Mouse (Mus musculus): ENCODE results near the gene Cyp2g1.
"Not testable (repeated sequence)": the region's sequence is repeated elsewhere in the genome, so short reads cannot be mapped to it uniquely, and the experiment has no call there.

The Cyp2g1 gene

DNA sequence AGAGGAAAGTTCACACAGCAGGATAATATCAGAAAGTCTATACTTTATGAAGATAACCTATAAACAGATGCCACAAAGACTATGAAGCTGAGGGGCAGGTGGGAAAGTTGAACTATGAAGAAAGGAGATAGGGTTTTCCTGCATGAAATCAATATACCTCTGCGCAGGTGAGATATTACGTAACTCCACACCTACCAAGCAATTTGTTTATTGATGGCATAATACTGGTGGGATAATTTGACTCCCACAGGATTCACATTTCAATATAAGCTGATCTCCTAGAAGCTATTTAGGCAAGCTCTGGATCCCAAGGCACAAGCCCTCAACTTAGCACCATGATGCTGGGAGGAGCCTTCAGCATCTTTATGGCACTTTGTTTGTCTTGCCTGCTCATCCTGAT, at the start of gene Cyp2g1:
Cyp2g1 (plus strand) TSS at position 301 of the 400 bp plus-strand sequence.
- DNase-seq, result no peak

DNA sequence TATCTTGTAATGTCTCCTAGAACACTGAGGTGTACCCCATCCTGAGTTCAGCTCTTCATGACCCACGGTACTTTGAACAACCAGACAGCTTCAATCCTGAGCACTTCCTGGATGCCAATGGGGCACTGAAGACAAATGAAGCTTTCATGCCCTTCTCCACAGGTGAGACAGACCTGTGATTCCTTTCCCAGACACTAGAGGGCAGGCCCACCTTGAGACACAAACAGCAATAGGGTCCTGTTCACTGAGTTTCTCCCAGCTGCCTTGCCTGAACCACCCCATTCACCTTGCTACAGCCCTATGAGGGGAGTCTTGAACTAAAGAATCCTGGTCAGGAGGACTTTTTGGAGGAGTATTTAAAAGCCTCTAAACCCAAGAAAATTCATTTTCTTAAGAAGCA, 41.6 kb upstream of the Cyp2g1 start:
- no peak for DNase-seq

- no peak for DNase-seq
Observed at GRCm38 (mm10) chr7:26769881-26770470, 38.7 kb upstream of the Cyp2g1 start.

DNA sequence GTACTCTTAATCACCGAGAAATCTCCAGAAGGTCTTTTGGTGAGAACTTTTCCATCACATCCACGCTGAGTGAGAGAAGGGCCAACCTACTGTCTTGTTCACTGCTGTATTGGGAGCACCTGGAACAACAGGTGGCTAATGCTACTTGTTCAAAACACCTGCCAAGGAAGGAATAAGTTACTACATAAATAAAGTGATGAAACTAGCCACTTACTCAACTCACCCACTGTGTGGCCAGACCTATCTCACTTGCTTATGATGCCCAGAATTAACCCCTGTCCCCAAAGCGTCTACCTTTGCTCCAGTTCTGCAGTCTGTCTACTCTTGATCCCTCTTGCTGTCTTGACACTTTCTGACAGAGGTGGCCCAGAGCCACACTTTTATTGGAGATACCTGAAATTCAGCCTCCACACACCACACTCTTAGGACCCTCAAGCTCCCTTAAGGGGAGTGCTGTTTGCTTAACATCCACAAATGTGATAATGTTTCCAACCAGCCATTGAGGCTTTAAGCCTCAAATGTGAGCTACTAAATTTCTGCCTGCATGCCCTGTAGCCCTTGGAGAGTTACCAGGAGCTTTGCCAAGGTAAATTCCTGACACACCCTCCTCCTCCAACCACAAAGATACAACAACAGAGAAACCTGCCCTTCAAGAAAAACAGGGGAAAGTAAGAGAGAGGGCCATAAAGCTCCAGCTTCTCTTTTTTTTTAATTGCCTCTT, 35.7 kb upstream of the Cyp2g1 start:
- DNase-seq, result no peak

DNA sequence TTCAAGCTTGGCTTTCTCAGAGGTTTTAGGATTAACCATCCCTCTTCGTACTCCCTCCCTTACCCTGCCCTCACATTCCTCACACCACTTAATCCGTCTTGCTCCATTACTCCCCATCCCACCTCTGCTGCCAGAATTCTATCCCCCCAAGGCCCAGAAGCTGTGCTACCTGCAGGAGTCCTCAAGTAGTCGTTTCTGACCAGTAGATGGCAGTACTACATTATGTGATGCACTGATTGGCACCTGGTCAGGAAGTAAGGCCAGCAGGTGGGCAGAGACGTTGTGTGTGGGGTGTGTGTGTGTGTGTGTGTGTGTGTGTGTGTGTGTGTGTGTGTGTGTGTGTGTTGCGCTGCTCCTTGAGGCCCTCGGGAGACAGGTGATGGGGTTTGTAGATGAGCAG, 32.8 kb upstream of the Cyp2g1 start:
- no peak for DNase-seq

DNA sequence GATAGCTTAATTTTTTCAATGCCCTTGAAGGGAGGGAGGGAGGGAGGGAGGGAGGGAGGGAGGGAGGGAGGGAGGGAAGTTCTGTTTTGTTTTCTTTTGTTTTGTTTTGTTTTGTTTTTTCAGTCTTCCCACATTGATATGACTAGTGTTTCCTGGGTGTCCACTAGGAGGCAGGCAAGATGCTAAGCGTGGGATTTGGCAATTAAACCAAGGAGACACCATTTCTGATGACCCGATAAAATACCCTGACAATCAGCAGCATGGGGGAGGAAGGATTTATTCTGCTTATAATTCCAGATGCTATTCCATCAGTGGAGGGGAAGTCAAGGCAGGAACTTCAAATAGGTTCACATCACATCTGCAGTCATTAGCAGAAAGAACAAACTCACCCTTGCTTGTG, 30.9 kb upstream of the Cyp2g1 start:
- DNase-seq, result no peak

GRCm38 (mm10) chr7:26778474-26778873, 30.2 kb upstream of the Cyp2g1 start:
- DNase-seq, result peak; percentile 1

DNA sequence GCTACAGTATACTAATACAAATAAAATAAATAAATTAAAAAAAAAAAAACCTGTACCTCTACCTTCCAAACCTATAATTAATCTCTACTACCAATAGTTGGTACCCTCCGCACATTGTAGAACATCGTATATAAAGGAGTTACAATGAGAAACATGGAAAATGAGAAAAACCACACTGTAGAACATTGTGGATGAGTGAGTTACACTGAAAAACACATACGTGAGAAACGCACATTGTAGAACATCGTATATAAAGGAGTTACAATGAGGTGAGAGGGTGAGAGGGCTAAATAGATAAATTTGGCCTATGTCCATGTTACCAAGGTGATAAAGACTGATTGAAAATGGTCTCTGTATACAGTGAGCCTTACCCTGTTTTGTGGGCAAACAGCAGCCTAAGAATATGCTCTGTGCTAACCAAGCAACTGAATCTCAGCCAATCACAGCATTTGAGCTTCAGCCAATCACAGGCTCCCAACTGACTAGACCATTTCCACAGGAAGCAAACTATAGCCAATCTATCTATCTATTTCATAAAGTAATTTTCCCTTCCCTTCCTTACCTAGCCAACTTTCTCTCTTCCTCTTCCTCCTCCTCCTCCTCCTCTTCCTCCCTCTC, 28.8 kb upstream of the Cyp2g1 start:
- no peak for DNase-seq

GRCm38 (mm10) chr7:26780510-26780909, 28.2 kb upstream of the Cyp2g1 start:
- DNase-seq, result no peak

DNA sequence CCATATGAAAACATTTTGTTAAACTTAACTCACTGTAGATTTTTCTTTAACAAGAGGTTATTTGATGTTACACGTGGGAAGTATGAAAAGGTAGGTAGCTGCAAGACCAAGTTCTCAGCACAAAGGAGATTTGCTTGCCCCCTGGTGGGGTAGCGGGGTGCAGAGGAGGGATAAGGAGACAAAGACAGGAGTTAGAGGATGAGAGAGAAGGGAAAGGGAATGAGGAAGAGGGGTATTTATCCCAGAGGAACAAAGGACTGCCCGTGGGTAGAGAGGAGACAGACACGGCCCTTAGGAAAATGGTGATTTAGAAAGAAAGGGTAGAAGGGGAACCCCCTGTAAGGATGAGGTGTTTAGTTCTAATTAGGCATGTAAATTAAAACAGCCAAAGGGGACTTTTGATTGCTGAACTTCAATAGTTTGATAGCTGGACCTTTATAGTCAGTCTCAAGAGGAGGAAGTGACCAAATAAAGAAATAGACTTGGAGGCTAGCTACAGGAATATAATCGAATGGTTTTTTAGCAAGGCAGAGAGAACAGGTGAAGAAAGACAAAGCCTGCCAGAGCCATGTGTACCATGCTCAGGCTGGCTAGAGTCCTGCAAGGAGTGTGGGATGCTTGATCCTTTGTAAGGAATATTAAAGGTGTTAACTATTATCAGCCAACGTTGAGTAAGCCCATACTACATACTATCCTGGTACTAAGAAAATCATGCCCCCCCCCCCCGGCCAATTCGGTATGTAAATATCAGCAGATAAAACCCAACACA, 27.5 kb upstream of the Cyp2g1 start:
- DNase-seq, result no peak

- DNase-seq, result no peak
Observed at GRCm38 (mm10) chr7:26781767-26782131, 26.9 kb upstream of the Cyp2g1 start.

DNA sequence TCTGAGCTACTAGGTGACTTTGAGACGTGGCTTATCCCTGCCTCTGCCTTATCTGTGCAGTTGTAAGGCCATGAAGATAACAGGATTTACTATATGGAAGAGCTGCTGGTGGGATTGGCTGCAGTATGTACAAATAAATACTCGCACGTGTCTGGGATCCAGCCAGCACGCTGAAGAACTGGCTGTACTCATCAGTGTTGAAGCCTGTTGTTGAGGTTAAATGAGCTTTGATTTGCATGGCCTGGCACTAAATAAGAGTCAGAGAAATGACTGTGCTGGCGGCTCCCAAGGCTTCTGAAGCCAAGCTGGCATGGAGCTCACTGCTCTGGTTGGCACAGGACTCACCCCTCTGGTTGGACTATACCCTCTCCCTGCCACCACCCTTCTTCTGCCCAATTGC, 25.5 kb upstream of the Cyp2g1 start:
- no peak for DNase-seq

- DNase-seq, result not testable (repeated sequence)
Observed at GRCm38 (mm10) chr7:26786013-26786412, 22.7 kb upstream of the Cyp2g1 start.

- DNase-seq, result no peak
Observed at GRCm38 (mm10) chr7:26789984-26790383, 18.7 kb upstream of the Cyp2g1 start.

- DNase-seq, result no peak
Observed at GRCm38 (mm10) chr7:26800104-26800503, 8.6 kb upstream of the Cyp2g1 start.

GRCm38 (mm10) chr7:26800996-26801395, 7.7 kb upstream of the Cyp2g1 start:
- DNase-seq, result no peak

DNA sequence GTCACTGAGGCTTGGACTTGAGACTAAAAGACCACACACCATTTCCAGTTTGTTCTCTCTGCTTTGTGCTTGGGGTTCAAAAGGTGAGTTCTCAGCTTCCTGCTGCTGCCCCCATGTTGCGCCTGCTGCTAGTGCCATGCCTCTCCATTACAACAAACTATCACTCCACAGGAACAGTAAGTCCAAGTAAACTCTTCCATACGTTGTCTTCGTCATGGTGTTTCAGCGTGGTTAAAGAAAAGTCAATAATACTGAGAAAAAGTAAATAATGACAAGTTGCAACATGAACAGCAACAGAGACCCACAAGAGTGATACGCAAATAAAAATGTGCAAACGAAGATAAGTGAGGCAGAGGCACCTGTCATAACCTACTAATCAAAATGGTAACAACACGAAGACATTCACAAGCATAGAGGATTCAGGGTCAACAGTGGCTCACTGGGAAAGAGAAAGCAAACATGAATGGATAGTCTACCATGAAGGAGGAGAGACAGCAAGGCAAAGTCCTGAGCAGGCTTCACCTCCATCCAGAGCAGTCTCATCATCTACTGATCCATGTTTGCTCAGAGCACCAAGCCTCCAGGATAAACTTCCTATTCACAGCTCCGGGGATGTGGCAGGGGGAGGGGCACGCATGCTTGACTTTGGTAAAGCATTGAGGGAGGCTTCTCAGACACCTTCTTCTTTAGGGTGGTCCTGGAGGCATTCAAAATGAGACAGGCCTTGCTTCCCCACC, 23.0 kb downstream of the Cyp2g1 start:
- DNase-seq, result not testable (repeated sequence)

GRCm38 (mm10) chr7:26832668-26833067, 24.0 kb downstream of the Cyp2g1 start:
- not testable (repeated sequence) for DNase-seq

DNA sequence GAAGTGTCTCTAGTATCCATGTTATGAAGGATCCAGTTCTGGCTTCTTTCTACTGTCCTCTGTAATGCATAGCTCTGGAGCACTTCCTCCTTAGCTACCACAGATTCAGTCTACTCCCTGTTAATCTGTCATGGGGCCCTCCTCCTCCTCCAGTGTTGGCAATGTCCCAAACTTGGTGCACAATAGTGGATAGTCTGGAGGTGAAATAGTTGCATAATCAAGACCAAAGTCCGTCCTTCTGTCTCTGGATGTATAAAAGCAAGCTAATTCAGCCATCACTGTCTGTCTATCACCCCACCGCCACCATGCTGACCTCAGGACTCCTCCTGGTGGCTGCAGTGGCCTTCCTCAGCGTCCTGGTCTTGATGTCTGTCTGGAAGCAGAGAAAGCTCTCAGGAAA, 26.4 kb downstream of the Cyp2g1 start, which contains the start of gene Cyp2a5:
Cyp2a5 (plus strand) TSS at position 247 of the 400 bp plus-strand sequence.
- DNase-seq, result not testable (repeated sequence)

DNA sequence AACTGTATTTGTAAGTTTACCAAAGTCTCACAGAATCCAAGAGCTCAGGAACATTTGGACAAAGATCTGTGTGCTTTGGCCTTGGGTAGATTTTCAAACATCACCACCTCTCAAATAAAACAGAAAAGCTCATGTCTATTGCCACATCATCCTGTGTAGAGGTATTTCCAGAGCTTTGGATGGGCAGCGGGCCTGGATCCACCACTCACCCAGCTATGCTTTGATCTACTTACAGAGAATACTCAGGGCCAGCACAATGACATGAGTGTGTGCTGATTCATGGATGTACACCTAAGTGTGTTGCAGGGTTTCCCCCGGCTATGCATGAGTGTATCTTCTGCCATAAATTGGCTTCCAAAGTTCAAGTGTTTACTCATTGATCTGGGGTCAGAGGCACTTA, 34.7 kb downstream of the Cyp2g1 start:
- not testable (repeated sequence) for DNase-seq

GRCm38 (mm10) chr7:26850063-26850462, 41.4 kb downstream of the Cyp2g1 start:
- not testable (repeated sequence) for DNase-seq
